ENCODE assay signal across 8 mouse cellular contexts in genomic region chr3:41042195-41042938, GRCm38 (mm10). TPM values are rescaled to one million over a fixed set of nuclear protein-coding genes. Genes with fewer than 3 reads are reported as not detected.
DNase-seq lines count a peak whose midpoint lies in the region; ATAC-seq lines count a peak whose summit lies in the region.

No protein-coding gene starts in this region.

- H3K9ac ChIP-seq in heart, embryonic 11.5 days (ENCODE audit: low read depth, low read length): no peak overlapping the region
- H3K9ac ChIP-seq in hindbrain, embryonic 14.5 days: no peak overlapping the region

- no peaks in the 10 kb centered on the region for H3K36me3 ChIP-seq in heart, embryonic 11.5 days (ENCODE audit: control insufficient read depth, insufficient read depth, low read length)
- no peaks in the 10 kb centered on the region for H3K36me3 ChIP-seq in hindbrain, embryonic 14.5 days (replicated peaks; ENCODE audit: control insufficient read depth, insufficient read depth)

- no peaks in the 10 kb centered on the region for H3K9me3 ChIP-seq in heart, embryonic 11.5 days (replicated peaks; ENCODE audit: control insufficient read depth, low read length)
- H3K9me3 ChIP-seq in hindbrain, embryonic 14.5 days (ENCODE audit: control insufficient read depth, low read length): no peaks in the 10 kb centered on the region

- H3K27me3 ChIP-seq in heart, embryonic 11.5 days (ENCODE audit: control insufficient read depth, insufficient read depth, low read length): no peaks in the 10 kb centered on the region
- H3K27me3 ChIP-seq in hindbrain, embryonic 14.5 days (ENCODE audit: control insufficient read depth, insufficient read depth, low read length): no peaks in the 10 kb centered on the region

- no peak overlapping the region for H3K4me3 ChIP-seq in heart, embryonic 11.5 days (ENCODE audit: low read depth, low read length)
- no peak overlapping the region for H3K4me3 ChIP-seq in hindbrain, embryonic 14.5 days (replicated peaks; ENCODE audit: low read length)

- no peak overlapping the region for H3K4me2 ChIP-seq in heart, embryonic 11.5 days
- no peak overlapping the region for H3K4me2 ChIP-seq in hindbrain, embryonic 14.5 days (replicated peaks)

- peak; percentile 14 to 41 for DNase-seq in heart, adult 18-20 months
- peak; percentile 9 for DNase-seq in urinary bladder, postnatal 25 days (ENCODE audit: low spot score)
- no peak for DNase-seq in urinary bladder, postnatal 10 days (ENCODE audit: low spot score)
- DNase-seq in embryo, embryonic 10 days (ENCODE audit: low spot score): peak; percentile 69
- peak; percentile 68 for DNase-seq in hindbrain, embryonic 14.5 days (ENCODE audit: low spot score)
- peak; percentile 44 to 49 for DNase-seq in lung, postnatal 4 days
- no peak for DNase-seq in right cerebral cortex, adult 18-20 months

- peaks cover 10% of the 10 kb centered on the region; the same call in 1 of the 2 replicates for H3K4me1 ChIP-seq in heart, embryonic 11.5 days (ENCODE audit: control insufficient read depth, insufficient read depth, low read length)
- H3K4me1 ChIP-seq in hindbrain, embryonic 14.5 days (replicated peaks; ENCODE audit: control insufficient read depth, insufficient read depth, low read length): no peaks in the 10 kb centered on the region

- no peak for ATAC-seq in heart, embryonic 11.5 days (replicated peaks; ENCODE audit: insufficient number of reproducible peaks, low FRiP score, low TSS enrichment)
- ATAC-seq in hindbrain, embryonic 14.5 days (ENCODE audit: low FRiP score): peak; percentile 74; the same call in 1 of the 2 replicates

- H3K27ac ChIP-seq in heart, embryonic 11.5 days (ENCODE audit: low read depth, low read length): no peak overlapping the region
- H3K27ac ChIP-seq in hindbrain, embryonic 14.5 days: no peak overlapping the region

- WGBS in heart, embryonic 11.5 days (ENCODE audit: insufficient replicate concordance): 75% methylated on average over 4 of the region's 4 CpGs
- WGBS in hindbrain, embryonic 14.5 days: 86% methylated on average over 4 of the region's 4 CpGs

RNA-seq across cellular contexts. Expression of gene Pgrmc2, which starts 40.5 kb away (rescaled TPM):
- total RNA-seq in heart, adult 18-20 months (2021): 10 to 100 TPM; 32.7 to 37.6 TPM
- 29.5 and 30.9 TPM in 2 replicates for polyA plus RNA-seq in heart, embryonic 11.5 days (2014; fragmentation: Nextera tagmentation; extraction: Ambion mirVana)
- polyA plus RNA-seq in hindbrain, embryonic 14.5 days (2014; fragmentation: Nextera tagmentation; extraction: Ambion mirVana): 23.2 and 26.1 TPM in 2 replicates

Comparison
In these comparisons a context has a peak if more than half of its experiments do, and no peak if none do; other contexts are left out.
1. DNase-seq: peak in heart, adult 18-20 months (2 of 2), urinary bladder, postnatal 25 days (single experiment), embryo, embryonic 10 days (single experiment), hindbrain, embryonic 14.5 days (single experiment) and lung, postnatal 4 days (2 of 2); none in urinary bladder, postnatal 10 days (single experiment) and right cerebral cortex, adult 18-20 months (single experiment).